Mouse (Mus musculus): ENCODE results near the gene Lrrc73. TPM values are rescaled to one million over a fixed set of nuclear protein-coding genes. Genes with fewer than 3 reads are reported as not detected.

Lrrc73 gene
- total RNA-seq, 1 experiment from 2014 or later, result not detected

GRCm38 (mm10) chr17:46255147-46255546 is 1.8 kb downstream of the Lrrc73 start:
- ATAC-seq (replicated peaks; ENCODE audit: insufficient number of reproducible peaks, low FRiP score, low TSS enrichment, poor library complexity, severe bottlenecking), result no peak

GRCm38 (mm10) chr17:46258279-46259053 is 5.1 kb downstream of the Lrrc73 start:
- ATAC-seq (replicated peaks; ENCODE audit: insufficient number of reproducible peaks, low FRiP score, low TSS enrichment, poor library complexity, severe bottlenecking), result no peak

GRCm38 (mm10) chr17:46259675-46260074 is 6.3 kb downstream of the Lrrc73 start:
- ATAC-seq (replicated peaks; ENCODE audit: insufficient number of reproducible peaks, low FRiP score, low TSS enrichment, poor library complexity, severe bottlenecking), result no peak

- no peak for ATAC-seq (replicated peaks; ENCODE audit: insufficient number of reproducible peaks, low FRiP score, low TSS enrichment, poor library complexity, severe bottlenecking)
Measured at GRCm38 (mm10) chr17:46262201-46262694, 8.9 kb downstream of the Lrrc73 start.

GRCm38 (mm10) chr17:46265502-46265901 is 12.2 kb downstream of the Lrrc73 start:
- ATAC-seq (replicated peaks; ENCODE audit: insufficient number of reproducible peaks, low FRiP score, low TSS enrichment, poor library complexity, severe bottlenecking), result no peak

GRCm38 (mm10) chr17:46265918-46266618 is 12.7 kb downstream of the Lrrc73 start:
- peak; percentile 60 for ATAC-seq (replicated peaks; ENCODE audit: insufficient number of reproducible peaks, low FRiP score, low TSS enrichment, poor library complexity, severe bottlenecking)

GRCm38 (mm10) chr17:46266986-46267385 is 13.7 kb downstream of the Lrrc73 start:
- ATAC-seq (replicated peaks; ENCODE audit: insufficient number of reproducible peaks, low FRiP score, low TSS enrichment, poor library complexity, severe bottlenecking), result no peak

- no peak for ATAC-seq (replicated peaks; ENCODE audit: insufficient number of reproducible peaks, low FRiP score, low TSS enrichment, poor library complexity, severe bottlenecking)
Measured at GRCm38 (mm10) chr17:46267511-46267910, 14.2 kb downstream of the Lrrc73 start.

GRCm38 (mm10) chr17:46268026-46268720 is 14.8 kb downstream of the Lrrc73 start:
- ATAC-seq (replicated peaks; ENCODE audit: insufficient number of reproducible peaks, low FRiP score, low TSS enrichment, poor library complexity, severe bottlenecking), result no peak

GRCm38 (mm10) chr17:46269771-46270534 is 16.6 kb downstream of the Lrrc73 start:
- ATAC-seq (replicated peaks; ENCODE audit: insufficient number of reproducible peaks, low FRiP score, low TSS enrichment, poor library complexity, severe bottlenecking), result no peak

- ATAC-seq (replicated peaks; ENCODE audit: insufficient number of reproducible peaks, low FRiP score, low TSS enrichment, poor library complexity, severe bottlenecking), result no peak
Measured at GRCm38 (mm10) chr17:46272058-46272457, 18.7 kb downstream of the Lrrc73 start.

- ATAC-seq (replicated peaks; ENCODE audit: insufficient number of reproducible peaks, low FRiP score, low TSS enrichment, poor library complexity, severe bottlenecking), result no peak
Measured at GRCm38 (mm10) chr17:46272675-46273074, 19.3 kb downstream of the Lrrc73 start.

- no peak for ATAC-seq (replicated peaks; ENCODE audit: insufficient number of reproducible peaks, low FRiP score, low TSS enrichment, poor library complexity, severe bottlenecking)
Measured at GRCm38 (mm10) chr17:46273803-46274236, 20.5 kb downstream of the Lrrc73 start.

GRCm38 (mm10) chr17:46274465-46274864 is 21.1 kb downstream of the Lrrc73 start:
- ATAC-seq (replicated peaks; ENCODE audit: insufficient number of reproducible peaks, low FRiP score, low TSS enrichment, poor library complexity, severe bottlenecking), result no peak

- no peak for ATAC-seq (replicated peaks; ENCODE audit: insufficient number of reproducible peaks, low FRiP score, low TSS enrichment, poor library complexity, severe bottlenecking)
Measured at GRCm38 (mm10) chr17:46275034-46275433, 21.7 kb downstream of the Lrrc73 start.

- ATAC-seq (replicated peaks; ENCODE audit: insufficient number of reproducible peaks, low FRiP score, low TSS enrichment, poor library complexity, severe bottlenecking), result no peak
Measured at GRCm38 (mm10) chr17:46275506-46275905, 22.2 kb downstream of the Lrrc73 start.

- ATAC-seq (replicated peaks; ENCODE audit: insufficient number of reproducible peaks, low FRiP score, low TSS enrichment, poor library complexity, severe bottlenecking), result no peak
Measured at GRCm38 (mm10) chr17:46277586-46277985, 24.3 kb downstream of the Lrrc73 start.

- no peak for ATAC-seq (replicated peaks; ENCODE audit: insufficient number of reproducible peaks, low FRiP score, low TSS enrichment, poor library complexity, severe bottlenecking)
Measured at GRCm38 (mm10) chr17:46278011-46278765, 24.9 kb downstream of the Lrrc73 start.
